Mouse (Mus musculus) kidney, postnatal 4 days (tissue): ENCODE data around the gene Rpl9-ps6.

Experiments
- DNase-seq, 2 experiments: peaks; one replicate each; pipeline ENCODE4 v3.0.0; 2021; ENCODE audit warnings: mixed read lengths in 2 of 2

Rpl9-ps6 gene

GRCm38 (mm10) chr19:32466478-32466877, at the start of gene Rpl9-ps6:
TSS of gene Rpl9-ps6 (minus strand) at chr19:32466578.
- no peak for DNase-seq

GRCm38 (mm10) chr19:32512518-32512917, 46.1 kb upstream of the Rpl9-ps6 start:
- DNase-seq, result peak in 1 of 2 experiments; percentile 18

- DNase-seq, result no peak
Observed at GRCm38 (mm10) chr19:32510962-32511361, 44.6 kb upstream of the Rpl9-ps6 start.

GRCm38 (mm10) chr19:32510267-32510666, 43.9 kb upstream of the Rpl9-ps6 start:
- peak in 1 of 2 experiments; percentile 21 for DNase-seq

GRCm38 (mm10) chr19:32507526-32507925, 41.1 kb upstream of the Rpl9-ps6 start:
- DNase-seq, result no peak

GRCm38 (mm10) chr19:32507100-32507499, 40.7 kb upstream of the Rpl9-ps6 start:
- no peak for DNase-seq

- no peak for DNase-seq
Observed at GRCm38 (mm10) chr19:32506514-32506913, 40.1 kb upstream of the Rpl9-ps6 start.

- no peak for DNase-seq
Observed at GRCm38 (mm10) chr19:32506081-32506480, 39.7 kb upstream of the Rpl9-ps6 start.

GRCm38 (mm10) chr19:32501414-32501813, 35.0 kb upstream of the Rpl9-ps6 start:
- no peak for DNase-seq

GRCm38 (mm10) chr19:32498002-32498401, 31.6 kb upstream of the Rpl9-ps6 start:
- peak; percentile 66 to 79 for DNase-seq

GRCm38 (mm10) chr19:32497411-32497810, 31.0 kb upstream of the Rpl9-ps6 start:
- DNase-seq, result no peak

- DNase-seq, result no peak
Observed at GRCm38 (mm10) chr19:32495034-32495433, 28.7 kb upstream of the Rpl9-ps6 start.

GRCm38 (mm10) chr19:32494611-32495010, 28.2 kb upstream of the Rpl9-ps6 start:
- peak; percentile 46 to 69 for DNase-seq

GRCm38 (mm10) chr19:32493471-32493870, 27.1 kb upstream of the Rpl9-ps6 start:
- no peak for DNase-seq

- no peak for DNase-seq
Observed at GRCm38 (mm10) chr19:32492981-32493380, 26.6 kb upstream of the Rpl9-ps6 start.

- DNase-seq, result no peak
Observed at GRCm38 (mm10) chr19:32492339-32492738, 26.0 kb upstream of the Rpl9-ps6 start.

- DNase-seq, result no peak
Observed at GRCm38 (mm10) chr19:32490976-32491375, 24.6 kb upstream of the Rpl9-ps6 start.

GRCm38 (mm10) chr19:32489166-32489895, 23.0 kb upstream of the Rpl9-ps6 start:
- no peak for DNase-seq

GRCm38 (mm10) chr19:32487595-32488255, 21.3 kb upstream of the Rpl9-ps6 start:
- no peak for DNase-seq

GRCm38 (mm10) chr19:32486106-32486724, 19.8 kb upstream of the Rpl9-ps6 start:
- peak; percentile 76 to 84 for DNase-seq

GRCm38 (mm10) chr19:32485681-32486105, 19.3 kb upstream of the Rpl9-ps6 start, which contains the start of gene Minpp1:
TSS of gene Minpp1 (plus strand) at chr19:32485769.
- DNase-seq, result peak; percentile 89 to 93

GRCm38 (mm10) chr19:32484941-32485660, 18.7 kb upstream of the Rpl9-ps6 start:
- DNase-seq, result no peak

GRCm38 (mm10) chr19:32481511-32481910, 15.1 kb upstream of the Rpl9-ps6 start:
- no peak for DNase-seq
